Mouse (Mus musculus): ENCODE data around the gene Ccl28. TPM values are rescaled to one million over a fixed set of nuclear protein-coding genes. Genes with fewer than 3 reads are reported as not detected.
"Not testable (repeated sequence)": the region's sequence is repeated elsewhere in the genome, so short reads cannot be mapped to it uniquely, and the experiment has no call there.

Ccl28 gene
- 1 to 10 TPM; 1.8 to 2.5 TPM for total RNA-seq (2021)
- long read RNA-seq, partial matches to known transcripts, result 0 of 2 reads
- long read RNA-seq, other reads (novel, unspliced or antisense), result 2 of 2 reads

GRCm38 (mm10) chr13:119623634-119624033 is at the start of gene Ccl28:
Ccl28 (plus strand) TSS chr13:119623819.
- DNase-seq (ENCODE audit: low spot score in 2 of 2), result no peak

- not testable (repeated sequence) for DNase-seq (ENCODE audit: low spot score in 2 of 2)
These were observed 27.1 kb upstream of the Ccl28 start for GRCm38 (mm10) chr13:119596321-119597211.

- DNase-seq (ENCODE audit: low spot score in 2 of 2), result not testable (repeated sequence)
These were observed 25.2 kb upstream of the Ccl28 start for GRCm38 (mm10) chr13:119598466-119598865.

GRCm38 (mm10) chr13:119599066-119599465 is 24.6 kb upstream of the Ccl28 start:
- DNase-seq (ENCODE audit: low spot score in 2 of 2), result peak in 1 of 2 experiments; percentile 21

GRCm38 (mm10) chr13:119599498-119599897 is 24.1 kb upstream of the Ccl28 start:
- not testable (repeated sequence) for DNase-seq (ENCODE audit: low spot score in 2 of 2)

GRCm38 (mm10) chr13:119600166-119600565 is 23.5 kb upstream of the Ccl28 start:
- peak; percentile 30 to 35 for DNase-seq (ENCODE audit: low spot score in 2 of 2)

- peak; percentile 21 to 56 for DNase-seq (ENCODE audit: low spot score in 2 of 2)
These were observed 20.8 kb upstream of the Ccl28 start for GRCm38 (mm10) chr13:119602688-119603331.

GRCm38 (mm10) chr13:119603890-119604289 is 19.7 kb upstream of the Ccl28 start:
- DNase-seq (ENCODE audit: low spot score in 2 of 2), result not testable (repeated sequence)

GRCm38 (mm10) chr13:119604322-119604721 is 19.3 kb upstream of the Ccl28 start:
- DNase-seq (ENCODE audit: low spot score in 2 of 2), result not testable (repeated sequence)

- DNase-seq (ENCODE audit: low spot score in 2 of 2), result no peak
These were observed 4.8 kb upstream of the Ccl28 start for GRCm38 (mm10) chr13:119618841-119619240.

- no peak for DNase-seq (ENCODE audit: low spot score in 2 of 2)
These were observed 3.9 kb upstream of the Ccl28 start for GRCm38 (mm10) chr13:119619735-119620134.

GRCm38 (mm10) chr13:119625952-119626351 is 2.3 kb downstream of the Ccl28 start:
- DNase-seq (ENCODE audit: low spot score in 2 of 2), result not testable (repeated sequence)

- peak; percentile 82 to 86 for DNase-seq (ENCODE audit: low spot score in 2 of 2)
These were observed 8.0 kb downstream of the Ccl28 start for GRCm38 (mm10) chr13:119631482-119632155.

- DNase-seq (ENCODE audit: low spot score in 2 of 2), result no peak
These were observed 8.5 kb downstream of the Ccl28 start for GRCm38 (mm10) chr13:119632156-119632548.

GRCm38 (mm10) chr13:119635496-119635895 is 11.9 kb downstream of the Ccl28 start:
- DNase-seq (ENCODE audit: low spot score in 2 of 2), result no peak

- no peak for DNase-seq (ENCODE audit: low spot score in 2 of 2)
These were observed 14.2 kb downstream of the Ccl28 start for GRCm38 (mm10) chr13:119637837-119638236.

- no peak for DNase-seq (ENCODE audit: low spot score in 2 of 2)
These were observed 14.8 kb downstream of the Ccl28 start for GRCm38 (mm10) chr13:119638449-119638848.

- DNase-seq (ENCODE audit: low spot score in 2 of 2), result no peak
These were observed 15.7 kb downstream of the Ccl28 start for GRCm38 (mm10) chr13:119639302-119639701.

GRCm38 (mm10) chr13:119640504-119640903 is 16.9 kb downstream of the Ccl28 start:
- peak in 1 of 2 experiments; percentile 34 for DNase-seq (ENCODE audit: low spot score in 2 of 2)

- no peak for DNase-seq (ENCODE audit: low spot score in 2 of 2)
These were observed 17.5 kb downstream of the Ccl28 start for GRCm38 (mm10) chr13:119641145-119641544.

GRCm38 (mm10) chr13:119644769-119645168 is 21.1 kb downstream of the Ccl28 start:
- DNase-seq (ENCODE audit: low spot score in 2 of 2), result no peak

Data from layer of hippocampus, postnatal 10 days (tissue).